Mouse (Mus musculus) liver (tissue): ENCODE data around the gene Nfkb1.

Source experiments
- DNase-seq: peaks from one replicate; pipeline ENCODE4 v3.0.0-alpha.2; 2020; ENCODE audit warnings: mixed read lengths

Gene Nfkb1

DNA sequence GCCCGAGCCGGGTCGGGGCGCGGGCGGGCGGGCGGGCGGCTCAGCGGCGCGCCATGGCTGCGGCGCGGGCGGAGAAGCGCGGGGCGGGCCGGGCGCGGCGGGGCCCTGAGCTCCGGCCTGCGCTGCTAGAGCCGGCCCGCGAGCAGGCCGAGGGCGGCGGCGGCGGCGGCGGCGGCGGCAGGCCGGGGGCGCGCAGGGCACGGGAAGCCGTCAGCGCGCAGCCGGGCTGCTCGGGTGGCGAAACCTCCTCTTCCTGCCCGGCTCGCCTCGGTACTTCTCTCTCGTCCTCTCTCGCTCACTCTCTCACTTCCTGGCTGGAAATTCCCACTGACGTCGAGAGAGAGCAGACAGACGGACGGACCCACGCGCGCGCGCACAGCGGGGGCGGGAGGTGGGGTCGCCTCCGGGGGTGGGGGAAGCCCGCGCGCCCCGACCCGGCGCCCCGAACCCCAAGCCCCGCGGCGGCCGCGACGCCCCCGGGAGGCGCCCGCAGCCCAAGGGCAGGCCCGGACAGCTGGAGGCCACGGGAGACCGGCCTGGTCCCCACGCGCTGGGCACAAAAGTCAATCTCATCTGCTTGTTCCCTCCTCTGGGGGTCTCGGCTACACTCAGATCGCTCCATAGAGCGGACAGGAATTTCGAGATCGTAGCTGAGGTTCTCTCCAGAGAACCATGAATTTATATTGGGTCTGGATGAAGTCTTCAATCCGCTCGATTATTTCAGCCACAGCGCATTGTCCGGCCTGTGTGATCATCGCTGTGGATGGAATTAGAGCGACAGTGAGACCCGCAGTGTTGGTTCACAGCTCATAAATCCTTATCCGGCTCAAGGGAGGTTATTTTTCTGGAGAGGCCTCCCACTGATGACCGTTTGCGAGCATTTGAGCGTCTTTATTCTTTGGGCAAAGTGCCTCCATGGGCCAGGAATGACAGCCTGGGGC is at the start of gene Nfkb1:
Nfkb1 (minus strand) TSS at position 357 of the 941 bp plus-strand sequence.
- DNase-seq: peak; percentile 48

GRCm38 (mm10) chr3:135740711-135741110 is 49.4 kb upstream of the Nfkb1 start:
- DNase-seq: no peak

- no peak for DNase-seq
These were observed 43.4 kb upstream of the Nfkb1 start for GRCm38 (mm10) chr3:135734736-135735135.

GRCm38 (mm10) chr3:135732747-135733445 is 41.5 kb upstream of the Nfkb1 start:
- no peak for DNase-seq

- DNase-seq: peak; percentile 89
These were observed 40.1 kb upstream of the Nfkb1 start for GRCm38 (mm10) chr3:135731292-135732047.

DNA sequence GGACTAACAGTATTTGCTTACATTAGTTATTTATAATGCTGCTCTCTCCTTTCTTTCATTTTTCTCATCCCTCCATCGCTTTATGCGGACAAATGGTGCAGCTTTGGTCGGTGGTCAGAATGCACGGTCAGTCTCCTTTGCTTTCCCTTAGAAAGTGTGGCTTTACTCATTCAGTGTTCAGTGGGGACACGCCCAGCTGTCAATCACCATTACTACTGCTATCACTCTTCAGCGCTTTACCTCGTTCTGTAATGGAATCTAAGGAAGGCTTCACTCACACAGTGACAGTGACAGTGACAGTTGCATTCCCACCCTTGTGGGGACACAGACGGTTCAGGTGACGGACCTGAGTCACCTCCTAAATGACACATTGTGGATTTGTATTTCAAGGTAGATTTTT is 39.4 kb upstream of the Nfkb1 start:
- DNase-seq: peak; percentile 9

- DNase-seq: no peak
These were observed 38.2 kb upstream of the Nfkb1 start for GRCm38 (mm10) chr3:135729575-135729974.

- DNase-seq: no peak
These were observed 37.6 kb upstream of the Nfkb1 start for GRCm38 (mm10) chr3:135728900-135729299.

GRCm38 (mm10) chr3:135727339-135727738 is 36.0 kb upstream of the Nfkb1 start:
- DNase-seq: no peak

- DNase-seq: peak; percentile 54
These were observed 35.4 kb upstream of the Nfkb1 start for GRCm38 (mm10) chr3:135726521-135727275.

GRCm38 (mm10) chr3:135726023-135726422 is 34.7 kb upstream of the Nfkb1 start:
- DNase-seq: no peak

GRCm38 (mm10) chr3:135722104-135722503 is 30.8 kb upstream of the Nfkb1 start:
- DNase-seq: no peak

DNA sequence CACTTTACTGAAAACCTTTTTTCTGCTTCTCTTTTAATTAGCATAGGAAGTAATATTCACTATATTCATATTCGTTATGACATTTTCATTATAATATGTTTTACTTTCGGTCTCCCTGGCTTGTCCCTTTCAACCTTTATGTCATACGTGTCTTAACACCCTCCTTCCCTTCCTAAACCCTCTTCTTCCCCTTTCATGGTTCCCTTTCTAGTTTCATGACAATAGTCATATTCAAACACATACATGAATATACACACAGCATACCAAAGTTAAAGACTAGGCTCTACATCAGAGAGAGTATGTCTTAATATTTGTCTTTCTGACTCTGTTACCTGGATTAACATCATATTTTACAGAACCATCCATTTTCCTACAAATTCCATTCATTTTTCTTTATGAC is 28.6 kb upstream of the Nfkb1 start:
- DNase-seq: no peak

DNA sequence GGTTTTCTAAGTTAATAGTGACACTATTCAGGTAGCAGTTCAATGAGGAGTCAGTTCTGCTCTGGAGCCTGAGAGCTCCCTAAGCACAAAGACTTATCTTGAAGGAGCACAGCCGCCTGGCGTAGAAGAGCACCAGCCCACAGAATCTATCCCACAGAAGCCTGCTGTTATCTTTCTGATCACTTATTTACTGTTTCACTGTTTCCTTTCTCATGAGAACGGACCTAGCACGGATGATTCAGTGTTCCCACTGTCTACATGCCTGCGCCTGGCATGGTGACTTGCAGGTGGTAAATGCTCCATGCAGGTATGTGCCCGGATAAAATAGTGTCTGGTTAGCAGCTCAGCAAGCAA is 27.8 kb upstream of the Nfkb1 start:
- peak; percentile 61 for DNase-seq

DNA sequence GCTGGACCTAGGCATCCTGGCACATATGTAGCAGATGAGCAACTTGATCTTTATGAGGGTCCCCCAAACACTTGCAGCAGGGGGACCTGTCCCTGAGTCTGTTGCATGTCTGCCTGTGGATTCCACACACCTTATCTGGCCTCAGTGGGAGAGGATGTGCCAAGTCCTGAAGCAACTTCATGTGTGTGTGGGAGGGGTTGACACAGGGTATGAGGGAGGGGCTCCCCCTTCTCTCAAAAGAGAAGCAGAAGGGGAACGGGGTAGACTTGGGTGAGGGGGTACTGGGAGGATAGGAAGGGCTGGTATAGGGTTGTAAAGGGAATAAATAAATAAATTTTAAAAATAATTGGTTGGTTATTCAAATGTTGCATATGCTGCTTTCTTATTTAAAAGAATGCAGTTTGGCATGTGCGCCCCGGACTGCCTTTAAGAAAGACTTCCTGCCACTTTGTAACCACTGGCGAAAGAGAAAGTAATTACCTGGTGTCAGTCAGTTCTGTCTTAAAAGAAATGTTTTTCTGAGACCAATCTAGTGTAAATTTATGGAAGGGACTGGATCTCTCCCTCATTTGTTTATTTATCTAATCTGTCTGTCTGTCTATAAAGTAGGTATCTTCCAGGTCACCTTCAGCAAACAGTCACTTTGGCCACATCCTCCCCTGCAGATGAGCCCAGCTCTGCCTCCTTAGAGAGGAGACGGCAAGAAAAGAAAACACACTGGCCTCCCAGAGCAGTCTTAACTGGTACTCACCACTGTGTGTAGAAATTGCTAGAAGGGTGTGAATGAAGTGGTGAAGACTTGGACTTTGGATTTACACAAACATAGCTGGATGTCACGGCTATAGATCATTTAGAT is 27.2 kb upstream of the Nfkb1 start:
- no peak for DNase-seq

DNA sequence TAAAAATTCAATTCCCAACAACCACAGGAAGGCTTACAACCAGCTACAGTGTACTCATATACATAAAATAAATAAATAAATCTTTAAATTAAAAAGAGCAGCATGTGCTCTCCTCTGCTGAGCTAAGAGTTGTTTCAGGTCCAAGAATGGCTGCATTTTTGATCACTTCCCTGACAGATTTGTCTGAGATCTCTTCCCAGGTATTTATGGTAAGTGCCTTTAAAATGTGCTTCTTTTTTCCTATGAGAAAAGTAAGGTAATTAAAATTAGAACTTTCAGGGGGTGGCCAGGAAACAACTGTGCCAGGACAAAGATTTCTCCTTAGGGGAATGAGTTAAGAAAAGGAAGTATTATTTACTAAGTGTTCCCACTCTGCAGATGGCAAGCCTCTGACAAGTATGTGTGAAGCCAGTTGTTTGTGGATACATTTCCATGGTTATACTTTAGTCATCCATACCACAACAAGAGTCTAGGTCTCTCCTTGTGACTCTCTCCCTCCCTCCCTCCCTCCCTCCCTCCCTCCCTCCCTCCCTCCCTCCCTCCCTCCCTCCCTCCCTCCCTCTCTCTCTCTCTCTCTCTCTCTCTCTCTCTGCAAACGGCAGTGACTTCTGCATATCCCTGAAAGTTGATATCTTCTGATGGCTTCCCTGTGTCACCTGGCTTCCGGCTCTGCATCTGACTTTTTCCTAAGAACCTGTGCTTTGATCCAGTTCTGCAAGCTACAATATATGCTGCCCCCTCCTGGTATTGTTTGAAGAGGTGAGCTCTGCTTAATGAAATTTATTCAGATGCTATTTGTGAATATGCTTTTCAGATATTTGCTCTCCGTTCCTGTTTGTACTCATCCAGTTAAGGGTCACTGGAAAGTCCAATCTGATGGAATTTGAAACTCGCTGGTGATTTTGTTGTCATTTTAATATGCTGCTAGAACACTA is 21.9 kb upstream of the Nfkb1 start:
- no peak for DNase-seq

DNA sequence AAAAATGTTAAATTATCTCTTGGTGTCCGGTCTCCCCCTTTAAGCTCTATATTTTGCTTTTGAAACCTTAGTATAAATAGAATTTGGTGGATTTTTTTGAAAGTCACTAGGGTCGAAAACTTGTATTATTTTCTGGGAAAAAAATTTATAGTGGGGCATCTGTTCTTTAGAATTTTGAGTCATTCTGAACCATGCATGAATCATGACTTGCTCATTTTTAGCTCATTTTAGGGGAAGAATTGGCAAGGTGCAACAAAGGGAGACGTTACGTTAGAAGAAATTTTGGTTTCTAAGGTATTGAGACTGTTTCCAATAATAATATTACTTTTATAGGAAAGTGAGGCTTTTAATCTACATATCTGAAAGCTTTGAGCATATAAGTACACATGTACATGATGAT is 20.3 kb upstream of the Nfkb1 start:
- DNase-seq: no peak

- DNase-seq: no peak
These were observed 19.8 kb upstream of the Nfkb1 start for GRCm38 (mm10) chr3:135711040-135711570.

DNA sequence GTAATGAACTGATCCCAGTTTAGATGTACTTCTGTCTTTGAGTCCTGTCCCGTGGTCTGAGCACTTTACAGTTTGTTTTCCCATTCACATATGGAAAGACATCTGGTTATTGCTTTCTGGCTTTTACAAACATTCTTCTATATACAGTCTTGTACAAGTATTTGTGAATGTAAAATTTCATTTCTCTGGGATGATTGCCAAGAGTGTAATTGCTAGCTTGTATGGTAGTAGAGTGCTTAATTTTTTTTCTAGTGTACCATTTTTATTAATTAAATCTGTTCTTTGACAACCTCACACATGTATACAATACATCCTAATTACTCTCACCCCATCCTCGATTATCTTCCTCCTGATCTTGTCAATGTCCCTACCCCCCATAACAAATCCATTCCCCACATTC is 12.0 kb upstream of the Nfkb1 start:
- DNase-seq: no peak

DNA sequence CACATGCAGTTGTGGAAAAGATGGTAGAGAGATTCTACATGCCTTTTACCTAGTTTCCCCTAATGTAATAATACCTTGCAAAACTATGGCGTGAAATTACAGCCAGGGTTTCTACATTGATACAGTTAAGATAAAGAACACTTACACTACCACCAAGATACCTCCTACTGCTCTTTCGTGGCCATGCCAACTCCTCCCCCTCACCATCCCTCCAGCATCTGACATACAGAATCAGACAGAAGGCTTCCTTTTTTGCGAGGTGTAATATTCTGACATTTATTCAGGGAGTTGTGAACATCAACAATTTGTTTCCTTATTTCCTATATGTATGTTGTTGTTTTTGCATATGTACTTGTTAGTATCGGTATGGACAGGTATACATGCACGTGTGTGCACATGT is 11.3 kb upstream of the Nfkb1 start:
- DNase-seq: no peak
